Mouse (Mus musculus) urinary bladder, adult 18-20 months (tissue): ENCODE measurements around the gene Plekhm2.

ENCODE experiments used
- DNase-seq, 2 experiments: peaks; one replicate each; pipeline ENCODE4 v3.0.0; 2022; ENCODE audit warnings: low spot score in 2 of 2, mixed read lengths in 2 of 2

Gene Plekhm2

DNA sequence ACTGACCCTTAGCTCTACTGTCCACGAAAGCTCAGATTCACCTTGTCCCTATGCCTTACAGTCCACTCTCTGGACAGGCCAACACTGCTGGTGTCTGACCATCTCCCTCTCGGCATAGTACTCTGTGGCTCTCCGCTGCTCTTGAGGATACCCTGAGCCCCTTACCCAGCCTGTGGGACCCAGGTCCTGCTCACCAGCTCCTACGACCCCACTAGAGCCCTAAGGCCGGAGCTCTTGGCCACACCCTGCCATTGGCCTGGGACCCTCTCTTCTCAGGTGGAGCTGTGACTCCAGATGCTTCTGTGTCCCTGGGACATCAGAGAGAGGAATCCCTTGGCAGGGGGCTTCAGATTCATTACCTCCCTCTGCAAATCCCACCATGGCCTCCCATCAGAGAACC, 59.3 kb downstream of the Plekhm2 start:
- no peak for DNase-seq

- DNase-seq = no peak
These were observed 60.2 kb downstream of the Plekhm2 start for GRCm38 (mm10) chr4:141604493-141604892.

DNA sequence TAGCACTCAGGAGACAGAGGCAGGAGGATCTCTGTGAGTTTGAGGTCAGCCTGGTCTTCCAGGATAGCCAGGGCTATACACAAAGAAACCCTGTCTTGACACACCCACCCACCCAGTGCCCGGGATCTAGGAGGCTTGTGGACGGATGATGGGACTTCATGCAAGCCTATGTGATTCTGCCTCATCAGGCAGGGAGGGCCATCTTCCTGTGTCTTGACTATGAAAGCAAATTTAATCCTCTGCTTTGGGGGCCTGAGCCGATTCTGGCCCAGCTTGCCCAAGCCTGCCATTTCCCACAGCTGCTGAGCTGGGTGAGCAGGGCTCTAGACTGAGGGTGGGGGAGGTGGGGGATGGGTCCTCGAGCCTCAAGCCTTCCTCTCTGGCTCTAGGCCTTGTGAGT, 60.8 kb downstream of the Plekhm2 start:
- DNase-seq = no peak

- no peak for DNase-seq
These were observed 62.0 kb downstream of the Plekhm2 start for GRCm38 (mm10) chr4:141602523-141603223.

DNA sequence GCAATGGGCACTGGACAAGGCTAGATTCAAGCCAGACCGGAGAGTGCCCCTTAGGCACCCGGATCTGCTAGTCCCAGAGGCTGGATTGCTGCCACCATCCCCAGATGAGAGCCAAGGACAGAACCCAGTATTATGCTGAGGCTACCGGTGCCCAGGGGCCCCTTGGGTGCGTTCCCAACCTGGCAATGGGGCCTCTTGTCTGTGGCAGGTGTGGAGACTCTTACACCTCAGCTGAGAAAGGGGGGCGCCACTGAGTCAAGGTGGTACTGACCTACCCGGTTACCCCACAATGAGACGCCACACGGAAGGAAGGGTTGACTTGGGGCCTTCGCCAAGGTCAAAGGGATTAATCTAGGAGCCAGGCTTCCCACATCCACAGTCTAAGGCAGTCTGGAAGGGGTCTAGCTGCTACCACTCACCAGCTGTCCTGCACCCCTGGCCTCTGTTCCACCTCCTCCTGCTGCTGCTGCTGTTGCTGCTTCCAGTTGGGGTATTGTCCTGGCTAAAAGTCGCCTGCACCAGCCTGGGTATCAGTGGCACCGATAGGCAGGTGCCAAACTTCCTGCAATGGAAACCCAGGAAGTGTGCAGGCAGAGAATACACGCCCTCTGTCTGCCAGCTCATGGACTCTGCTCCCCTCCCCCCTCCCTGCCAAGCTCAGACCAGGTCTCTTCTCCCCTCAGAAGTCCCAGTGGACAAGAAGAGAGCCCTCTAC, 63.4 kb downstream of the Plekhm2 start:
- no peak for DNase-seq

GRCm38 (mm10) chr4:141600364-141600763, 64.3 kb downstream of the Plekhm2 start:
- no peak for DNase-seq

- DNase-seq = no peak
These were observed 65.2 kb downstream of the Plekhm2 start for GRCm38 (mm10) chr4:141599251-141600141.

GRCm38 (mm10) chr4:141598894-141599250, 65.8 kb downstream of the Plekhm2 start:
- DNase-seq = no peak

GRCm38 (mm10) chr4:141598199-141598893, 66.4 kb downstream of the Plekhm2 start:
- DNase-seq = no peak

GRCm38 (mm10) chr4:141596700-141597328, 67.9 kb downstream of the Plekhm2 start:
- no peak for DNase-seq

- no peak for DNase-seq
These were observed 69.0 kb downstream of the Plekhm2 start for GRCm38 (mm10) chr4:141595605-141596268.

GRCm38 (mm10) chr4:141595138-141595537, 69.6 kb downstream of the Plekhm2 start:
- no peak for DNase-seq

DNA sequence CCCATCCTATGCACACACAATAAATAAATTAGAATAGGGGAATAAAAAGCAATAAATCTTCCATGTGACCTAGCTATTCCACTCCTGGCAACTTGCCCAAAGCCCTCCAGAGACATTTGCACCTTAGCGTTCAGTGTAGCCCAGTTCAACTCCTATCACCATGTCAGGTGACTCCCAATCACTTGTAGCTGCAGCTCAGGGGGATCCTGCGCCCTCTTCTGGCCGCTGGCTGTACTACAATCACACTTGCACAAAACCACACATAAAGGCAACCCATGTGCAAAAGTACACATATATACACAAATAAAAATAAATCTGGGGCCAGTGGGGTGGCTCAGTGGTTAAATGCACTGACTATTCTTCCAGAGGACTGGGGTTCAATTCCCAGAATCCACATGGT, 73.2 kb downstream of the Plekhm2 start:
- no peak for DNase-seq

- DNase-seq = no peak
These were observed 80.8 kb downstream of the Plekhm2 start for GRCm38 (mm10) chr4:141583919-141584318.

GRCm38 (mm10) chr4:141581051-141581450, 83.6 kb downstream of the Plekhm2 start:
- no peak for DNase-seq

GRCm38 (mm10) chr4:141578833-141579232, 85.9 kb downstream of the Plekhm2 start:
- DNase-seq = no peak

GRCm38 (mm10) chr4:141576877-141577276, 87.8 kb downstream of the Plekhm2 start:
- no peak for DNase-seq

GRCm38 (mm10) chr4:141576404-141576803, 88.3 kb downstream of the Plekhm2 start:
- no peak for DNase-seq
